Mouse (Mus musculus): ENCODE results near the gene Vmn2r-ps159. TPM values are rescaled to one million over a fixed set of nuclear protein-coding genes. Genes with fewer than 3 reads are reported as not detected.

The Vmn2r-ps159 gene
- not detected for polyA plus RNA-seq (2014; fragmentation: Illumina TruSeq; extraction: RNeasy Lipid Tissue Mini Kit (QIAGEN cat#74804); ENCODE audit: low read depth, low replicate concordance)

GRCm38 (mm10) chr4:156330803-156331202 is at the start of gene Vmn2r-ps159:
Gene Vmn2r-ps159, plus strand, starts transcription at chr4:156331103.

Other genes starting within 250 kb of the Vmn2r-ps159 start
- 22.0 TPM for gene 9430015G10Rik, start 221.1 kb upstream of the Vmn2r-ps159 start, polyA plus RNA-seq (2014; fragmentation: Illumina TruSeq; extraction: RNeasy Lipid Tissue Mini Kit (QIAGEN cat#74804); ENCODE audit: low read depth, low replicate concordance)
- 0.46 TPM for gene Rnf223, start 200.6 kb upstream of the Vmn2r-ps159 start, polyA plus RNA-seq (2014; fragmentation: Illumina TruSeq; extraction: RNeasy Lipid Tissue Mini Kit (QIAGEN cat#74804); ENCODE audit: low read depth, low replicate concordance)
- gene Agrn, start 133.6 kb upstream of the Vmn2r-ps159 start, polyA plus RNA-seq (2014; fragmentation: Illumina TruSeq; extraction: RNeasy Lipid Tissue Mini Kit (QIAGEN cat#74804); ENCODE audit: low read depth, low replicate concordance), result 58.2 TPM
- 14.3 TPM for gene Isg15, start 130.3 kb upstream of the Vmn2r-ps159 start, polyA plus RNA-seq (2014; fragmentation: Illumina TruSeq; extraction: RNeasy Lipid Tissue Mini Kit (QIAGEN cat#74804); ENCODE audit: low read depth, low replicate concordance)
- gene AW011738, start 127.8 kb upstream of the Vmn2r-ps159 start, polyA plus RNA-seq (2014; fragmentation: Illumina TruSeq; extraction: RNeasy Lipid Tissue Mini Kit (QIAGEN cat#74804); ENCODE audit: low read depth, low replicate concordance), result 5.0 TPM
- gene Perm1, start 115.2 kb upstream of the Vmn2r-ps159 start, polyA plus RNA-seq (2014; fragmentation: Illumina TruSeq; extraction: RNeasy Lipid Tissue Mini Kit (QIAGEN cat#74804); ENCODE audit: low read depth, low replicate concordance), result 0.46 TPM
- 18.4 TPM for gene Plekhn1, start 96.2 kb upstream of the Vmn2r-ps159 start, polyA plus RNA-seq (2014; fragmentation: Illumina TruSeq; extraction: RNeasy Lipid Tissue Mini Kit (QIAGEN cat#74804); ENCODE audit: low read depth, low replicate concordance)
- gene Noc2l, start 95.1 kb upstream of the Vmn2r-ps159 start, polyA plus RNA-seq (2014; fragmentation: Illumina TruSeq; extraction: RNeasy Lipid Tissue Mini Kit (QIAGEN cat#74804); ENCODE audit: low read depth, low replicate concordance), result 35.5 TPM
- gene Samd11, start 75.4 kb upstream of the Vmn2r-ps159 start, polyA plus RNA-seq (2014; fragmentation: Illumina TruSeq; extraction: RNeasy Lipid Tissue Mini Kit (QIAGEN cat#74804); ENCODE audit: low read depth, low replicate concordance), result 0.72 TPM